Mouse (Mus musculus) erythroblast, embryonic 14.5 days (primary cell): ENCODE measurements around the gene Hdac1.

Experiments
- GATA1 ChIP-seq: IDR thresholded peaks from 2 replicates; pipeline ENCODE4 v1.6.1; 2012; ENCODE audit warnings: low read length, inconsistent platforms, mixed read lengths
- TAL1 ChIP-seq: IDR thresholded peaks from 3 replicates; pipeline ENCODE4 v1.6.1; 2012; ENCODE audit warnings: low read length, inconsistent platforms, mixed read lengths

DNA sequence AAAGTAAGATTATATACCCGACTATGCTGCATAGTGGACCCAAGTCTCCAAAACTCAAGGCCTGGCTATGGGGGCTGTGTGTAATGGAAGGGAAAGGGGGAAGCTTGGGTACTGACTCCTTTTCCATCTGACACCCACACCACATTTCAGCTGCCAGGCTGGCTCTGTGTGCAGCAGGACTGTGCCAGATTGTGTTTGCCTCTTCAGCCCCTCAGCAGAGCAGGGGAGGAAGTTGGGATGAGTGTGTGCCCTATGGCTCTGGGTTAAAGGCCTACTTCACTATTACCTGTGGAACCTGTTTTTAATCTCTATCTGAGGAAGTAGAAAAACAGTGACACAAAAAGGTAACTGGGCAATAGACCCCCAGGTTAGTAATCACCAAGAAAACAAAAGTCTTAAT, 61.4 kb downstream of the Hdac1 start:
- no peak for TF ChIP-seq GATA1
- no peak for TF ChIP-seq TAL1
